Mouse (Mus musculus) midbrain, embryonic 12.5 days (tissue): ENCODE measurements around the gene Hba-a2. TPM values are rescaled to one million over a fixed set of nuclear protein-coding genes. Genes with fewer than 3 reads are reported as not detected.
"Not testable (repeated sequence)": the region's sequence is repeated elsewhere in the genome, so short reads cannot be mapped to it uniquely, and the experiment has no call there.

Experiments used
- ATAC-seq: fragments of 200-750 bp; cut with Nextera tagmentation; 2 replicates; pipeline ENCODE4 v1.8.0; 2017; ENCODE audit warnings: low read depth, moderate TSS enrichment, moderate library complexity; ENCODE audit not compliant: low FRiP score
- H3K27ac ChIP-seq: fragments of 300-500 bp; sonication (generic); replicated peaks from 2 replicates; pipeline ENCODE4 v1.5.1; 2016; ENCODE audit warnings: mild to moderate bottlenecking
- H3K27me3 ChIP-seq: fragments of 300-500 bp; sonication (generic); 2 replicates; pipeline ENCODE4 v1.6.1; 2016; ENCODE audit warnings: mild to moderate bottlenecking
- H3K36me3 ChIP-seq: fragments of 300-500 bp; sonication (generic); 2 replicates; pipeline ENCODE4 v1.6.1; 2016
- H3K4me1 ChIP-seq: fragments of 300-500 bp; sonication (generic); 2 replicates; pipeline ENCODE4 v1.6.1; 2016
- H3K4me2 ChIP-seq: fragments of 300-500 bp; sonication (generic); replicated peaks from 2 replicates; pipeline ENCODE4 v1.6.1; 2016; ENCODE audit warnings: mild to moderate bottlenecking, moderate library complexity
- H3K4me3 ChIP-seq: fragments of 300-500 bp; sonication (generic); 2 replicates; pipeline ENCODE4 v1.5.1; 2016; ENCODE audit warnings: mild to moderate bottlenecking
- H3K9ac ChIP-seq: fragments of 300-500 bp; sonication (generic); replicated peaks from 2 replicates; pipeline ENCODE4 v1.6.1; 2016; ENCODE audit warnings: mild to moderate bottlenecking, moderate library complexity
- H3K9me3 ChIP-seq: fragments of 300-500 bp; sonication (generic); 2 replicates; pipeline ENCODE4 v1.6.1; 2016; ENCODE audit warnings: mild to moderate bottlenecking
- WGBS: fragments of 180-500 bp; shearing (Covaris S2); methylation state at CpG from one replicate; pipeline ENCODE4 v1.1.7; 2016; 5-methylcytosine and 5-hydroxymethylcytosine counted together
- polyA plus RNA-seq: library from polyadenylated mRNA; unstranded; fragments of >200 nt; fragmentation: Nextera tagmentation; extraction: Ambion mirVana; gene quantifications from 2 replicates; pipeline ENCODE4 v1.2.1, GENCODE M21; 2016

Hba-a2 gene
- 6,134 and 7,278 TPM in 2 replicates for polyA plus RNA-seq

DNA sequence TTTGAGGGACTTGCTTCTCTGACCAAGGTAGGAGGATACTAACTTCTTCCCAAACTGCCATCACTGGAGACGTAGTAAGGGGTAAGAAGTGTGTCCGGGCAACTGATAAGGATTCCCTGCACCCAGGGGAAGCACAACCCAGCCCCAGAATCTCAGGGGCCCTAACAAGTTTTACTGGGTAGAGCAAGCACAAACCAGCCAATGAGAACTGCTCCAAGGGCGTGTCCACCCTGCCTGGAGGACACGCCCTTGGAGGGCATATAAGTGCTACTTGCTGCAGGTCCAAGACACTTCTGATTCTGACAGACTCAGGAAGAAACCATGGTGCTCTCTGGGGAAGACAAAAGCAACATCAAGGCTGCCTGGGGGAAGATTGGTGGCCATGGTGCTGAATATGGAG, at the start of gene Hba-a2:
TSS of gene Hba-a2 (plus strand) at position 287 of the 400 bp plus-strand sequence.
- not testable (repeated sequence) for H3K4me2 ChIP-seq, H3K9me3 ChIP-seq, H3K27ac ChIP-seq, H3K4me1 ChIP-seq, ATAC-seq, H3K36me3 ChIP-seq, H3K4me3 ChIP-seq, H3K9ac ChIP-seq
- H3K27me3 ChIP-seq = peaks cover 14% of the 10 kb centered on the region
- no CpG with 5 or more reads among the region's 4 CpGs for WGBS

GRCm38 (mm10) chr11:32247068-32247467, 49.2 kb upstream of the Hba-a2 start:
- no peaks in the 10 kb centered on the region for H3K27me3 ChIP-seq
- H3K36me3 ChIP-seq = peaks cover 72% of the 10 kb centered on the region
- H3K4me3 ChIP-seq = no peak overlapping the region
- H3K4me2 ChIP-seq = no peak overlapping the region
- no peak overlapping the region for H3K27ac ChIP-seq
- no peaks in the 10 kb centered on the region for H3K9me3 ChIP-seq
- no peaks in the 10 kb centered on the region for H3K4me1 ChIP-seq
- H3K9ac ChIP-seq = no peak overlapping the region
- ATAC-seq = no peak

GRCm38 (mm10) chr11:32248350-32248749, 47.9 kb upstream of the Hba-a2 start:
- no peak overlapping the region for H3K27ac ChIP-seq
- WGBS = 92% methylated on average over 3 of the region's 3 CpGs
- H3K4me2 ChIP-seq = no peak overlapping the region
- no peak overlapping the region for H3K4me3 ChIP-seq
- no peak overlapping the region for H3K9ac ChIP-seq
- H3K4me1 ChIP-seq = no peaks in the 10 kb centered on the region
- no peaks in the 10 kb centered on the region for H3K9me3 ChIP-seq
- ATAC-seq = no peak
- H3K27me3 ChIP-seq = no peaks in the 10 kb centered on the region
- peaks cover 71% of the 10 kb centered on the region for H3K36me3 ChIP-seq

- Histone ChIP-seq H3K4me2 (no peak overlapping the region), H3K9me3 (no peaks in the 10 kb centered on the region), H3K27ac (no peak overlapping the region), H3K27me3 (no peaks in the 10 kb centered on the region), H3K36me3 (peaks cover 57% of the 10 kb centered on the region), H3K4me1 (no peaks in the 10 kb centered on the region), H3K9ac (no peak overlapping the region), H3K4me3 (no peak overlapping the region)
- no peak for ATAC-seq
- WGBS = 88% methylated on average over 8 of the region's 8 CpGs
These were observed 45.2 kb upstream of the Hba-a2 start for GRCm38 (mm10) chr11:32250880-32251763.

- no peak for ATAC-seq
- Histone ChIP-seq H3K4me2 (no peak overlapping the region), H3K9me3 (no peaks in the 10 kb centered on the region), H3K9ac (no peak overlapping the region), H3K27me3 (no peaks in the 10 kb centered on the region), H3K36me3 (peaks cover 39% of the 10 kb centered on the region), H3K27ac (no peak overlapping the region), H3K4me1 (no peaks in the 10 kb centered on the region), H3K4me3 (no peak overlapping the region)
- WGBS = 86% methylated on average over 1 of the region's 1 CpGs
These were observed 43.2 kb upstream of the Hba-a2 start for GRCm38 (mm10) chr11:32253121-32253520.

DNA sequence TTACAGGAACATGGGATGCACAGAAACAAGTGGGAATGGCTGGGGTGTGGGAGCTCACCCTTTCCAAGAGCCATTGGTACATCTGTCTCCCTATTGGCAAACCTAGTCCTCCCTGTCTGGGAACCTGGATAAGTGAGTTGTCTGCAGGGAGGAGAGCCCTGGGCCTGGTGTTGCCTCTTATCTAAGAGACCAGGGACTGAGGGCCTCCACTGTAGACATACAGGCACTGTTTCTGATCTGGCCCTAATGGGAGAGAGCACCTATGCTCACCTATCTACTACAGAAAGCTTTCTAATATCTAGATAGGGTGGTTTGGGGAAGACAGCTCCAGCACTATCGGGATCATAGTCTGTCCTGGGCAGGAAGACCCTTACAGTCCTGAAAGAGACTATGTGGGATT, 40.1 kb upstream of the Hba-a2 start:
- Histone ChIP-seq H3K36me3 (peaks cover 33% of the 10 kb centered on the region), H3K9ac (no peak overlapping the region), H3K4me1 (no peaks in the 10 kb centered on the region), H3K4me2 (no peak overlapping the region), H3K9me3 (no peaks in the 10 kb centered on the region), H3K27ac (no peak overlapping the region), H3K27me3 (no peaks in the 10 kb centered on the region), H3K4me3 (no peak overlapping the region)
- 93% methylated on average over 1 of the region's 1 CpGs for WGBS
- no peak for ATAC-seq

- H3K4me3 ChIP-seq = no peak overlapping the region
- no peaks in the 10 kb centered on the region for H3K27me3 ChIP-seq
- H3K4me1 ChIP-seq = no peaks in the 10 kb centered on the region
- H3K9ac ChIP-seq = no peak overlapping the region
- WGBS = 88% methylated on average over 3 of the region's 3 CpGs
- no peaks in the 10 kb centered on the region for H3K9me3 ChIP-seq
- no peak for ATAC-seq
- no peak overlapping the region for H3K4me2 ChIP-seq
- H3K36me3 ChIP-seq = peaks cover 33% of the 10 kb centered on the region
- no peak overlapping the region for H3K27ac ChIP-seq
These were observed 39.7 kb upstream of the Hba-a2 start for GRCm38 (mm10) chr11:32256566-32256965.

DNA sequence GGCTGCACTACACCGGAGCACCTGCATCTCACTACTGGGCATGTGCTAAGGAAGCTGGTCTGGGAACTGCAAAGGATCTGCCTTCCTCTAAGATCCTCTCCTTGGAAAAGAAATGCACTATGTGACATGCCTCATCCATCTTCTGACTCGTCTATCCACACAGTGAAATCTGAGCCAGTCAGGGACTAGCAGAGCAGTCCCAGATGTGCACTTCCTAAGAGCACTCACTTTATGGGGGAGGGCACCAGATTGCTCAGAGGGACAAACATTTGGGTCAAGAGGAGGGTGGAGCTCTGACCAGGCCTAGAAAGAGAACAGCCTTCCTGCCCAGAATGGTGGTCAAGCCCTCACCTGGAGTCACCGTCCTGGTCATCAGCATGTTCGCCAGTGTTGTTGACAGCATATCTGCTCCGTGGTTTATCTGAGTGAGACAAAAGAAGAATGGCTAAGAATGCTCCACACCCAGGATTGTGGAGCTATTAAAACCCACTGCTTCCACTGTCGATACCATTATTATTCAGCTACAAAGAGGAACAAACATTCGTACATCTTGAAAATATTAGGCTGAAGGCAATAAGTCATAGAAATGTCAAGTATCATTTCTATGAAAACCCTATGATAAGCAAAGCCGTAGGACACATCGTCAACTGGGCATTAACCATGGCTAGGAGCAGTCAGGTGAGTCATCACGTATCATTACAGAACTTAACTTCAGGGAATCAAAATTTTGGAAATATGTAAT, 33.4 kb upstream of the Hba-a2 start:
- no peak for ATAC-seq
- H3K27ac ChIP-seq = no peak overlapping the region
- WGBS = 93% methylated on average over 10 of the region's 10 CpGs

DNA sequence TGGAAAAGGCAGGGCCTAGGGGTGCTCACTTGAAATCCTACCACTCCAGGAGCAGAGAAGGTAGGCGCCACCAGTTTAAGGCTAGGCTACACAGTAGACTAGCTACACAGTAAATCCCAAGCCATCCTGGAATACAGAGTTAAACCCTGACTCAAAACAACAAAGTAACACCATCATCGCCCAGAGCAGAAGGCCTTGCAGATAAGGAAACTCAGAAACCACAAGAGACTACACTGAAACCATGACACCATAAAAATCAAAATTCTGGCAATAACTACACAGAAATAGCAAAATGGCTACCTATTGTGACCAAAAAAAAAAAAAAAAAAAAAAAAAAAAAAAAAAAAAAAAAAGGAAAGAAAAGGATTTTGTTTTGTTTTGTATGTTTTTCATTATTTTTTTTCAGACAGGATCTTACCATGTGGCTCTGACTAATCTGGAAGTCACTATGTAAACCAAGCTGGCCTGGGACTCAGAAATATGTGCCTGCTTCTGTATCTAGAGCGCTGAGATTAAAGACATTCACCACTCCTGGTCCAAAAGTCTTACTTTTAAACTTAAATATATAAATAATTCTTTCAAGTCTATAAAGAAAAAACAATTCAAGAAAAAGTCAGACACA, 31.1 kb upstream of the Hba-a2 start:
- 94% methylated on average over 3 of the region's 3 CpGs for WGBS
- H3K27ac ChIP-seq = no peak overlapping the region
- H3K36me3 ChIP-seq = peaks cover 21% of the 10 kb centered on the region
- peaks cover 9% of the 10 kb centered on the region; the same call in 1 of the 2 replicates for H3K27me3 ChIP-seq
- H3K4me2 ChIP-seq = no peak overlapping the region
- no peak overlapping the region for H3K9ac ChIP-seq
- H3K4me3 ChIP-seq = no peak overlapping the region
- no peak for ATAC-seq
- H3K4me1 ChIP-seq = peaks cover 14% of the 10 kb centered on the region
- no peaks in the 10 kb centered on the region for H3K9me3 ChIP-seq

More for the DNA sequence above, 33.4 kb upstream of the Hba-a2 start:
- Histone ChIP-seq H3K4me3 (no peak overlapping the region), H3K4me1 (peaks cover 10% of the 10 kb centered on the region), H3K9me3 (no peaks in the 10 kb centered on the region), H3K9ac (no peak overlapping the region), H3K4me2 (no peak overlapping the region), H3K27me3 (no peaks in the 10 kb centered on the region), H3K36me3 (peaks cover 24% of the 10 kb centered on the region)

DNA sequence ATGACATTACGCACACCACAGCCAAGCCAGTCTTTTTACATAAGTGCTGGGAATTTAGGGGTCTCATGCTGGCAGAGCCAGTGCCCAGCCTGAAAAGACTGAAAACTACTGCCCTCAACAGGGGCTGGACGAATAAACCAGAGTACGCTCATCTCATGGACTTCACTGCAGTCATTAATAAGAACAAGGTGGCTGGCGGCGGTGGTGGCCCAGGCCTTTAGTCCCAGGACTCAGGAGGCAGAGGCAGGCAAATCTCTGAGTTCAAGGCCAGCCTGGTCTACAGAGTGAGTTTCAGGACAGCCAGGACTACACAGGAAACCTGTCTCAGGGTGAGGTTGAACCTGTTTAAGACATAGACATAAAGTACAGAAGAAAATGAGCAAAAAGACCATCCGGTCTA, 30.1 kb upstream of the Hba-a2 start:
- peaks cover 14% of the 10 kb centered on the region for H3K4me1 ChIP-seq
- H3K27me3 ChIP-seq = peaks cover 10% of the 10 kb centered on the region; the same call in 1 of the 2 replicates
- H3K36me3 ChIP-seq = peaks cover 12% of the 10 kb centered on the region; the same call in 1 of the 2 replicates
- no peak overlapping the region for H3K4me3 ChIP-seq
- H3K4me2 ChIP-seq = no peak overlapping the region
- no peak overlapping the region for H3K27ac ChIP-seq
- no peak for ATAC-seq
- H3K9me3 ChIP-seq = no peaks in the 10 kb centered on the region
- H3K9ac ChIP-seq = no peak overlapping the region; the same call in 1 of the 2 replicates
- 95% methylated on average over 6 of the region's 6 CpGs for WGBS

- 33% methylated on average over 6 of the region's 6 CpGs for WGBS
- Histone ChIP-seq H3K27ac (peak overlapping the region; percentile 97), H3K9ac (peak overlapping the region; percentile 93), H3K9me3 (no peaks in the 10 kb centered on the region), H3K36me3 (peaks cover 10% of the 10 kb centered on the region; the same call in 1 of the 2 replicates), H3K4me1 (peaks cover 14% of the 10 kb centered on the region), H3K4me3 (peak overlapping the region; percentile 81), H3K4me2 (peak overlapping the region; percentile 63), H3K27me3 (peaks cover 14% of the 10 kb centered on the region; the same call in 1 of the 2 replicates)
- ATAC-seq = no peak; the same call in 1 of the 2 replicates
These were observed 29.5 kb upstream of the Hba-a2 start for GRCm38 (mm10) chr11:32266776-32267175.
